Mouse (Mus musculus) embryonic facial prominence, embryonic 12.5 days (tissue): Measurements from ENCODE around the gene Gm20219. TPM values are rescaled to one million over a fixed set of nuclear protein-coding genes. Genes with fewer than 3 reads are reported as not detected.
A peak's percentile ranks its signal among the peaks of the same experiment; 100 is the strongest.
"Not testable (repeated sequence)": the region's sequence is repeated elsewhere in the genome, so short reads cannot be mapped to it uniquely, and the experiment has no call there.

ENCODE experiments used
- ATAC-seq: fragments of 200-750 bp; cut with Nextera tagmentation; 2 replicates; pipeline ENCODE4 v1.8.0; 2017; ENCODE audit not compliant: insufficient number of reproducible peaks, insufficient read depth, low FRiP score, low TSS enrichment
- H3K27ac ChIP-seq: fragments of 300-500 bp; sonication (generic); 2 replicates; pipeline ENCODE4 v1.5.1; 2016; ENCODE audit warnings: mild to moderate bottlenecking
- H3K27me3 ChIP-seq: fragments of 300-500 bp; sonication (generic); 2 replicates; pipeline ENCODE4 v1.6.1; 2016; ENCODE audit warnings: mild to moderate bottlenecking, moderate library complexity
- H3K36me3 ChIP-seq: fragments of 300-500 bp; sonication (generic); 2 replicates; pipeline ENCODE4 v1.6.1; 2016; ENCODE audit warnings: mild to moderate bottlenecking
- H3K4me1 ChIP-seq: fragments of 300-500 bp; sonication (generic); 2 replicates; pipeline ENCODE4 v1.6.1; 2016
- H3K4me2 ChIP-seq: fragments of 300-500 bp; sonication (generic); replicated peaks from 2 replicates; pipeline ENCODE4 v1.6.1; 2016; ENCODE audit warnings: mild to moderate bottlenecking, moderate library complexity
- H3K4me3 ChIP-seq: fragments of 300-500 bp; sonication (generic); 2 replicates; pipeline ENCODE4 v1.5.1; 2016; ENCODE audit warnings: mild to moderate bottlenecking
- H3K9ac ChIP-seq: fragments of 300-500 bp; sonication (generic); 2 replicates; pipeline ENCODE4 v1.6.1; 2016; ENCODE audit warnings: mild to moderate bottlenecking, moderate library complexity
- H3K9me3 ChIP-seq: fragments of 300-500 bp; sonication (generic); 2 replicates; pipeline ENCODE4 v1.6.1; 2016; ENCODE audit warnings: mild to moderate bottlenecking, moderate library complexity
- WGBS: fragments of 180-500 bp; shearing (Covaris S2); methylation state at CpG from one replicate; pipeline ENCODE4 v1.1.7; 2016; 5-methylcytosine and 5-hydroxymethylcytosine counted together
- polyA plus RNA-seq: library from polyadenylated mRNA; unstranded; fragments of >200 nt; fragmentation: Nextera tagmentation; extraction: Ambion mirVana; gene quantifications from 2 replicates; pipeline ENCODE4 v1.2.1, GENCODE M21; 2016

Gene Gm20219
- polyA plus RNA-seq, 1 experiment from 2014 or later: 1.4 TPM

- Histone ChIP-seq H3K36me3 (no peaks in the 10 kb centered on the region), H3K4me2 (peak overlapping the region; percentile 39; the same call in 1 of the 2 replicates), H3K4me1 (peaks cover 28% of the 10 kb centered on the region), H3K9me3 (no peaks in the 10 kb centered on the region), H3K27ac (no peak overlapping the region), H3K4me3 (0 out of 2 replicates have a peak overlapping the region, but pooled peaks have one; percentile 26), H3K9ac (no peak overlapping the region; the same call in 1 of the 2 replicates), H3K27me3 (peaks cover 68% of the 10 kb centered on the region)
- ATAC-seq: no peak
- WGBS: 27% methylated on average over 27 of the region's 27 CpGs
These were observed 43.7 kb downstream of the Gm20219 start for GRCm38 (mm10) chr17:56510473-56510969.

GRCm38 (mm10) chr17:56509707-56510472 lies 44.3 kb downstream of the Gm20219 start:
- Histone ChIP-seq H3K36me3 (no peaks in the 10 kb centered on the region), H3K27me3 (peaks cover 63% of the 10 kb centered on the region), H3K4me1 (peaks cover 24% of the 10 kb centered on the region), H3K27ac (no peak overlapping the region), H3K9me3 (no peaks in the 10 kb centered on the region), H3K4me3 (no peak overlapping the region), H3K4me2 (peak overlapping the region; percentile 17), H3K9ac (no peak overlapping the region; the same call in 1 of the 2 replicates)
- ATAC-seq: no peak
- WGBS: 5% methylated on average over 30 of the region's 37 CpGs

- H3K27me3 ChIP-seq: peaks cover 55% of the 10 kb centered on the region
- H3K4me1 ChIP-seq: peaks cover 24% of the 10 kb centered on the region
- 0 out of 2 replicates have a peak overlapping the region, but pooled peaks have one; percentile 17 for H3K4me2 ChIP-seq
- no peak overlapping the region for H3K9ac ChIP-seq
- H3K4me3 ChIP-seq: no peak overlapping the region
- ATAC-seq: no peak
- H3K36me3 ChIP-seq: no peaks in the 10 kb centered on the region
- peaks cover 5% of the 10 kb centered on the region; the same call in 1 of the 2 replicates for H3K9me3 ChIP-seq
- 41% methylated on average over 10 of the region's 10 CpGs for WGBS
- H3K27ac ChIP-seq: no peak overlapping the region
These were observed 45.1 kb downstream of the Gm20219 start for GRCm38 (mm10) chr17:56509021-56509640.

GRCm38 (mm10) chr17:56507161-56508068 lies 46.8 kb downstream of the Gm20219 start:
- WGBS: under 1% methylated on average over 42 of the region's 42 CpGs
- H3K4me3 ChIP-seq: peak overlapping the region; percentile 56
- peak overlapping the region; percentile 68 for H3K9ac ChIP-seq
- H3K27ac ChIP-seq: peak overlapping the region; percentile 77
- peaks cover 41% of the 10 kb centered on the region for H3K27me3 ChIP-seq
- peak overlapping the region; percentile 89 for H3K4me2 ChIP-seq
- peaks cover 8% of the 10 kb centered on the region; the same call in 1 of the 2 replicates for H3K9me3 ChIP-seq
- H3K4me1 ChIP-seq: peaks cover 24% of the 10 kb centered on the region
- ATAC-seq: peak; percentile 94
- H3K36me3 ChIP-seq: no peaks in the 10 kb centered on the region

- Histone ChIP-seq H3K27ac (0 out of 2 replicates have a peak overlapping the region, but pooled peaks have one; percentile 77), H3K4me1 (peaks cover 24% of the 10 kb centered on the region), H3K4me3 (peak overlapping the region; percentile 56), H3K9ac (peak overlapping the region; percentile 68), H3K36me3 (no peaks in the 10 kb centered on the region), H3K27me3 (peaks cover 32% of the 10 kb centered on the region), H3K4me2 (peak overlapping the region; percentile 89), H3K9me3 (peaks cover 11% of the 10 kb centered on the region; the same call in 1 of the 2 replicates)
- ATAC-seq: 0 out of 2 replicates have a peak, but pooled peaks have one; percentile 0
- 62% methylated on average over 15 of the region's 15 CpGs for WGBS
These were observed 47.6 kb downstream of the Gm20219 start for GRCm38 (mm10) chr17:56506417-56507065.

GRCm38 (mm10) chr17:56505401-56505800 lies 48.8 kb downstream of the Gm20219 start:
- H3K9me3 ChIP-seq: peaks cover 11% of the 10 kb centered on the region; the same call in 1 of the 2 replicates
- WGBS: 70% methylated on average over 10 of the region's 10 CpGs
- H3K27me3 ChIP-seq: peaks cover 21% of the 10 kb centered on the region
- H3K27ac ChIP-seq: no peak overlapping the region
- H3K9ac ChIP-seq: no peak overlapping the region
- no peak for ATAC-seq
- H3K4me2 ChIP-seq: no peak overlapping the region
- peaks cover 16% of the 10 kb centered on the region for H3K4me1 ChIP-seq
- H3K4me3 ChIP-seq: no peak overlapping the region
- no peaks in the 10 kb centered on the region for H3K36me3 ChIP-seq

- ATAC-seq: no peak
- 27% methylated on average over 9 of the region's 9 CpGs for WGBS
These were observed 51.7 kb downstream of the Gm20219 start for GRCm38 (mm10) chr17:56502526-56502925.

GRCm38 (mm10) chr17:56501635-56502400 lies 52.4 kb downstream of the Gm20219 start:
- 38% methylated on average over 2 of the region's 2 CpGs for WGBS
- not testable (repeated sequence) for ATAC-seq, H3K36me3 ChIP-seq, H3K4me2 ChIP-seq, H3K27ac ChIP-seq, H3K27me3 ChIP-seq, H3K4me1 ChIP-seq, H3K9ac ChIP-seq, H3K4me3 ChIP-seq
- peaks cover 11% of the 10 kb centered on the region; the same call in 1 of the 2 replicates for H3K9me3 ChIP-seq

More at GRCm38 (mm10) chr17:56502526-56502925, 51.7 kb downstream of the Gm20219 start:
- Histone ChIP-seq H3K4me3 (no peak overlapping the region), H3K4me1 (peaks cover 8% of the 10 kb centered on the region), H3K9ac (no peak overlapping the region), H3K27me3 (no peaks in the 10 kb centered on the region), H3K9me3 (peaks cover 11% of the 10 kb centered on the region; the same call in 1 of the 2 replicates), H3K27ac (no peak overlapping the region), H3K4me2 (no peak overlapping the region), H3K36me3 (no peaks in the 10 kb centered on the region)
